Mouse (Mus musculus) C2C12 (cell line): ENCODE measurements around the gene Glra1. TPM values are rescaled to one million over a fixed set of nuclear protein-coding genes. Genes with fewer than 3 reads are reported as not detected.
"Not testable (repeated sequence)": the region's sequence is repeated elsewhere in the genome, so short reads cannot be mapped to it uniquely, and the experiment has no call there.

Source experiments
- H3K27me3 ChIP-seq: one replicate; pipeline ENCODE4 v1.6.1; 2011; ENCODE audit not compliant: control insufficient read depth, insufficient read depth, insufficient read length
- H3K36me3 ChIP-seq: one replicate; pipeline ENCODE4 v1.6.1; 2011; ENCODE audit not compliant: control insufficient read depth, insufficient read depth
- H3K4me3 ChIP-seq: one replicate; pipeline ENCODE4 v1.5.1; 2011; ENCODE audit warnings: mild to moderate bottlenecking, control low read depth; ENCODE audit not compliant: poor library complexity, insufficient read depth, severe bottlenecking
- H3K79me2 ChIP-seq: one replicate; pipeline ENCODE4 v1.6.1; 2011; ENCODE audit not compliant: control insufficient read depth, insufficient read depth
- H3K79me3 ChIP-seq: one replicate; pipeline ENCODE4 v1.6.1; 2011; ENCODE audit warnings: low read depth, control low read depth
- H3ac ChIP-seq: one replicate; pipeline ENCODE3; 2011; ENCODE audit warnings: low read depth; ENCODE audit not compliant: control insufficient read depth, insufficient read length
- CEBPB ChIP-seq: IDR thresholded peaks from one replicate; pipeline ENCODE4 v1.6.1; 2011; ENCODE audit warnings: low read depth, mild to moderate bottlenecking, control low read depth, moderate library complexity
- CTCF ChIP-seq: IDR thresholded peaks from one replicate; pipeline ENCODE4 v1.5.1; 2011; ENCODE audit not compliant: control insufficient read depth, insufficient read depth, insufficient read length
- FOSL1 ChIP-seq: IDR thresholded peaks from one replicate; pipeline ENCODE4 v1.8.0; 2011; ENCODE audit warnings: mild to moderate bottlenecking, low read length; ENCODE audit not compliant: poor library complexity, insufficient read depth, severe bottlenecking
- MAX ChIP-seq: IDR thresholded peaks from one replicate; pipeline ENCODE4 v1.6.1; 2011; ENCODE audit warnings: mild to moderate bottlenecking, control low read depth
- MYOD1 ChIP-seq: IDR thresholded peaks from one replicate; pipeline ENCODE4 v1.6.1; 2011; ENCODE audit warnings: low read depth; ENCODE audit not compliant: control insufficient read depth, insufficient read length
- MYOG ChIP-seq: IDR thresholded peaks from one replicate; pipeline ENCODE4 v1.6.1; 2011; ENCODE audit not compliant: control insufficient read depth, insufficient read length; ENCODE audit errors: extremely low read depth
- USF1 ChIP-seq: IDR thresholded peaks from one replicate; pipeline ENCODE4 v1.6.1; 2011; ENCODE audit warnings: low read depth, mild to moderate bottlenecking, control low read depth, moderate library complexity
- long read RNA-seq, 2 experiments: library from polyadenylated mRNA; unstranded; transcript quantifications; one replicate each; pipeline ENCODE4 v2.0.0; 2019 to 2020
- polyA plus RNA-seq: library from polyadenylated mRNA; unstranded; fragments of >200 nt; fragmentation: generic; extraction: Trizol; gene quantifications from one replicate; pipeline ENCODE4 v1.2.1, GENCODE M21; 2012; ENCODE audit warnings: missing spikeins

Gene Glra1
- 0.02 TPM for polyA plus RNA-seq
- long read RNA-seq, experiment 1, result 0 reads
- long read RNA-seq, experiment 2, result 0 reads

DNA sequence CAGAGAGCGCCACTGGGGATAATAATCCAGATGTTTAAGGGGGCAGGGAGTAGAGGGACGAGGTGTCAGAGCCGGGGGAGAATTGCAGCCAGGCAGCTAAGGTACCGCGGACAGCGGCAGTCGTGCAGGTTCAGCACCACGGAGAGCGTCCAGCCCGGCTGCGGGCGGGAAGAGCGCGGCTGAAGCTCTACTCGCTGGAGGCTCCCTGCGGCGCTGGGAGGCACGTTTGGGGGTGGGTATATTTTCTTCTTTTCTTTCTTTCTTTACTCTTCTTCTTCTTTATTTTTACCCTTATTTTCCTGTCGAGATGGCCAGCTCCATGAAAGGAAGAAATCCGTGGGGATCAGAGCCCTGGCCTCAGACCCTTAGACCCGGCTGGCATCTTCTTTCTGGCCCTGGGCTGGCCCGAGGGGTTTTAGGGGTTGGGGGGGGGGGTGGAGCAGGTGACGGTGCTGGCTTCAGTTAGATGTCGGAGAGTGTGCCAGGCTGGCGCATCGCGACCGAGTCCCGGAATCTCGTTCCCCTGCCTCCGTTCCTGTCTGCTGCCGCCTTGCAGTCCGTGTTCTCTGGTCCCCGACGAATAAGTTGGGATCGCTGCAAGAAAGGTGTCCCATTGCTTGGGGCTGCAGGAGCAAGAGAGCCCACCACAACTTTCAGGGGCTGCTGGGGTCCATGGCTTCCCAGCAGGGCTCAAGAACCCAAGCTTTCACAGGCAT lies at the start of gene Glra1:
Gene Glra1 (minus strand): TSS at position 391 of the 716 bp plus-strand sequence.
- no peaks in the 10 kb centered on the region for H3K27me3 ChIP-seq
- no peak within 1 kb of the TSS for H3K4me3 ChIP-seq

DNA sequence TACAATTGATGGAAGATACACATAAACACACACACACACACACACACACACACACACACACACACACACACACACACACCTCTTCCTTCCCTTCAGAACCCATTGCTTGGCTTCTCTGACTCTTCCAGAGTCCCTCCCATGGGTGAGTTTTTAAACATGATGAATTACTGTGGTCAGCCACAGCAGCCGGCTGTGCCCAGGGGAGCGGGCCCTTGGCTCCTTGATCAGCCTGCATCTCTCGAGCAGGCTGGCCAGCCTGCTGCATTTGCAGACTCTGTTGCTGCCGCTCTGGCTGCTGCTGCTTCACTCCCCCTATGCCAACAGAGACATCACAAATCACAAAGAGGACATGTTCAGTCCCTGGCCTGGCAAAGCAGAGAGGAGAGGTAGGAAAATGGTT lies 29.0 kb upstream of the Glra1 start:
- H3K4me3 ChIP-seq, result no peak overlapping the region
- no peaks in the 10 kb centered on the region for H3K79me3 ChIP-seq
- no peaks in the 10 kb centered on the region for H3K79me2 ChIP-seq
- H3K36me3 ChIP-seq, result no peaks in the 10 kb centered on the region
- TF ChIP-seq MYOD1, result no peak
- TF ChIP-seq CEBPB, result no peak
- TF ChIP-seq FOSL1, result no peak
- no peak for TF ChIP-seq USF1
- no peak for TF ChIP-seq CTCF
- TF ChIP-seq MYOG, result no peak
- TF ChIP-seq MAX, result no peak
- H3K27me3 ChIP-seq, result no peaks in the 10 kb centered on the region
- no peak overlapping the region for H3ac ChIP-seq

More for the DNA sequence above, at the start of gene Glra1:
- H3ac ChIP-seq, result no peak within 1 kb of the TSS
- TF ChIP-seq MYOG, result no peak
- TF ChIP-seq MAX, result peak; percentile 96
- H3K79me2 ChIP-seq, result no peaks in the 10 kb centered on the region
- no peaks in the 10 kb centered on the region for H3K36me3 ChIP-seq
- no peaks in the 10 kb centered on the region for H3K79me3 ChIP-seq

- H3K27me3 ChIP-seq, result no peaks in the 10 kb centered on the region
- H3K79me2 ChIP-seq, result no peaks in the 10 kb centered on the region
- no peak for TF ChIP-seq CEBPB
- no peak for TF ChIP-seq MAX
- TF ChIP-seq MYOG, result no peak
- no peak for TF ChIP-seq MYOD1
- TF ChIP-seq FOSL1, result no peak
- TF ChIP-seq CTCF, result no peak
- no peaks in the 10 kb centered on the region for H3K36me3 ChIP-seq
- H3K4me3 ChIP-seq, result no peak overlapping the region
- H3K79me3 ChIP-seq, result no peaks in the 10 kb centered on the region
- no peak overlapping the region for H3ac ChIP-seq
These were observed 25.9 kb upstream of the Glra1 start for GRCm38 (mm10) chr11:55633901-55634300.

- H3K79me3 ChIP-seq, H3K27me3 ChIP-seq, H3ac ChIP-seq, H3K79me2 ChIP-seq, H3K36me3 ChIP-seq, H3K4me3 ChIP-seq: not testable (repeated sequence)
These were observed 6.6 kb upstream of the Glra1 start for GRCm38 (mm10) chr11:55614631-55615030.

DNA sequence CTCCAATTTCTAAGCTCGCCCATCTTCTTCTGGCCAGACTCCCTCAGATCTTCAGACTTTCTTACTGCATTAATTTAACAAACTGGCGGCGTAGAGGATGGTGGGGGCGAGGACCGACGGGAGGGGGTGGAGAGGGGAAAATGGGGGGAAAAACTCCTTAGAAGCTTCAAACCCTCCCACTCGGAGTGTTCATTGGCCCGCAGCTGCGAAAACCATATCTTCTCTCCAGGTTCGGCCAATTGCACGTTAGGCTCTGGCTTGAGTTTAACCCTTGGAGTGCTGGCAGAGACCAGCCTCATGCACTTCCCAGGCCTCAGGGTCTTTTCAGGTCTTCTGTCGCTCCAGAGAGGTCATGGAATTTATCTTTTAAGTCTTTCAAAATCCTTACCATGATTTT lies 524 bp upstream of the Glra1 start:
- Histone ChIP-seq H3K79me2 (no peaks in the 10 kb centered on the region), H3K4me3 (no peak overlapping the region), H3K79me3 (no peaks in the 10 kb centered on the region), H3ac (no peak overlapping the region), H3K36me3 (no peaks in the 10 kb centered on the region), H3K27me3 (no peaks in the 10 kb centered on the region)
- TF ChIP-seq MYOG (no peak), CEBPB (no peak), MAX (no peak), MYOD1 (no peak), FOSL1 (no peak), USF1 (no peak), CTCF (no peak)

GRCm38 (mm10) chr11:55607066-55607807 lies 761 bp downstream of the Glra1 start:
- TF ChIP-seq MAX (no peak), MYOD1 (no peak), USF1 (no peak), CEBPB (no peak), FOSL1 (no peak), MYOG (no peak)
- H3K27me3 ChIP-seq, result no peaks in the 10 kb centered on the region
- H3K4me3 ChIP-seq, result no peak overlapping the region

More at GRCm38 (mm10) chr11:55607066-55607807, 761 bp downstream of the Glra1 start:
- Histone ChIP-seq H3ac (no peak overlapping the region), H3K79me2 (no peaks in the 10 kb centered on the region), H3K79me3 (no peaks in the 10 kb centered on the region), H3K36me3 (no peaks in the 10 kb centered on the region)
